Mouse (Mus musculus) layer of hippocampus, adult 18-20 months (tissue): ENCODE results near the gene Nipa1. TPM values are rescaled to one million over a fixed set of nuclear protein-coding genes. Genes with fewer than 3 reads are reported as not detected.
"Not testable (repeated sequence)": the region's sequence is repeated elsewhere in the genome, so short reads cannot be mapped to it uniquely, and the experiment has no call there.

Source experiments
- DNase-seq, 2 experiments: peaks; one replicate each; pipeline ENCODE4 v3.0.0; 2022; ENCODE audit warnings: low spot score in 2 of 2
- long read RNA-seq: library from polyadenylated mRNA; stranded (forward); transcript quantifications from one replicate; pipeline ENCODE4 v2.0.0, GENCODE M21; 2021
- total RNA-seq, 2 experiments: library from RNA; stranded (reverse); gene quantifications; 2 replicates each; pipeline ENCODE4 v1.2.3; 2021

Nipa1 gene
- 10 to 100 TPM; 57.1 to 59.4 TPM for total RNA-seq
- long read RNA-seq, transcript Nipa1-201 (5 exons, 3,183 nt): major isoform, 37 of 53 reads
- long read RNA-seq, partial matches to known transcripts: 2 of 53 reads
- long read RNA-seq, other reads (novel, unspliced or antisense): 14 of 53 reads

GRCm38 (mm10) chr7:56019930-56020253 is at the start of gene Nipa1:
Gene Nipa1, minus strand, starts transcription at chr7:56019954.
- DNase-seq: no peak

- no peak for DNase-seq
Measured at GRCm38 (mm10) chr7:56066634-56067033, 46.9 kb upstream of the Nipa1 start.

GRCm38 (mm10) chr7:56066136-56066535 is 46.4 kb upstream of the Nipa1 start:
- DNase-seq: no peak

- no peak for DNase-seq
Measured at GRCm38 (mm10) chr7:56064876-56065275, 45.1 kb upstream of the Nipa1 start.

GRCm38 (mm10) chr7:56055338-56055737 is 35.6 kb upstream of the Nipa1 start:
- DNase-seq: peak; percentile 17 to 85

- DNase-seq: no peak
Measured at GRCm38 (mm10) chr7:56052996-56053395, 33.2 kb upstream of the Nipa1 start.

- DNase-seq: peak in 1 of 2 experiments; percentile 47
Measured at GRCm38 (mm10) chr7:56050487-56050911, 30.7 kb upstream of the Nipa1 start.

GRCm38 (mm10) chr7:56049831-56050321 is 30.1 kb upstream of the Nipa1 start, which contains the start of gene Herc2:
Gene Herc2, plus strand, starts transcription at chr7:56050196.
- DNase-seq: peak; percentile 98 to 100

GRCm38 (mm10) chr7:56047178-56047577 is 27.4 kb upstream of the Nipa1 start:
- no peak for DNase-seq

GRCm38 (mm10) chr7:56044267-56044629 is 24.5 kb upstream of the Nipa1 start:
- no peak for DNase-seq

- no peak for DNase-seq
Measured at GRCm38 (mm10) chr7:56043577-56044266, 24.0 kb upstream of the Nipa1 start.

- peak; percentile 59 to 88 for DNase-seq
Measured at GRCm38 (mm10) chr7:56042353-56042752, 22.6 kb upstream of the Nipa1 start.

- DNase-seq: no peak
Measured at GRCm38 (mm10) chr7:56023586-56023985, 3.8 kb upstream of the Nipa1 start.

GRCm38 (mm10) chr7:56018972-56019929 is 503 bp downstream of the Nipa1 start:
- peak; percentile 51 to 71 for DNase-seq

GRCm38 (mm10) chr7:56018446-56018971 is 1.2 kb downstream of the Nipa1 start:
- no peak for DNase-seq

- no peak for DNase-seq
Measured at GRCm38 (mm10) chr7:56017761-56018160, 2.0 kb downstream of the Nipa1 start.

- DNase-seq: no peak
Measured at GRCm38 (mm10) chr7:56015837-56016236, 3.9 kb downstream of the Nipa1 start.

GRCm38 (mm10) chr7:56015172-56015571 is 4.6 kb downstream of the Nipa1 start:
- DNase-seq: no peak

- DNase-seq: not testable (repeated sequence)
Measured at GRCm38 (mm10) chr7:56014002-56014702, 5.6 kb downstream of the Nipa1 start.

GRCm38 (mm10) chr7:56013261-56014001 is 6.3 kb downstream of the Nipa1 start:
- no peak for DNase-seq
